Mouse (Mus musculus) hindlimb bud, embryonic 11.5 days (tissue): Measurements from ENCODE around the gene Wsb2.
"Not testable (repeated sequence)": the region's sequence is repeated elsewhere in the genome, so short reads cannot be mapped to it uniquely, and the experiment has no call there.

Experiments used
- DNase-seq: peaks from one replicate; pipeline ENCODE4 v3.0.0-alpha.2; 2012; ENCODE audit warnings: low read depth, low spot score; ENCODE audit errors: extremely low spot score

Wsb2 gene

DNA sequence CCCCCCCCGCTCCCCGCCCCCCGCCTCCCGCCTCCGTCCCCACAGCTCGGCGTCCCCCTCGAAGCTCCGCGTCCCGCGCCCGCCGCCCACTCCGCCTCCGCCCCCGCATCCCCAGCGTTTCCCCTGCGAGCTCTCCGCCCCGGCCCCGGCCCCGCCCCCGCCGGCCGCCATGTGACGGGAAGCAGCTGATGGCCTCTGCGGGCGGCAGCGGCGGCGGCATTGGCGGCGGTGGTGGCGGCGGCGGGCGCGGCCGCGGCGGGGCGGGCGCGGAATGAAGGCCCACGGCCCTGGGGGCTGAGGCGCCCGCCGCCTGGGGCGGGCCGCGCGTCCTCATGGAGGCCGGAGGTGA lies at the start of gene Wsb2:
Gene Wsb2, plus strand, starts transcription at position 176 of the 349 bp plus-strand sequence.
- DNase-seq, result no peak

DNA sequence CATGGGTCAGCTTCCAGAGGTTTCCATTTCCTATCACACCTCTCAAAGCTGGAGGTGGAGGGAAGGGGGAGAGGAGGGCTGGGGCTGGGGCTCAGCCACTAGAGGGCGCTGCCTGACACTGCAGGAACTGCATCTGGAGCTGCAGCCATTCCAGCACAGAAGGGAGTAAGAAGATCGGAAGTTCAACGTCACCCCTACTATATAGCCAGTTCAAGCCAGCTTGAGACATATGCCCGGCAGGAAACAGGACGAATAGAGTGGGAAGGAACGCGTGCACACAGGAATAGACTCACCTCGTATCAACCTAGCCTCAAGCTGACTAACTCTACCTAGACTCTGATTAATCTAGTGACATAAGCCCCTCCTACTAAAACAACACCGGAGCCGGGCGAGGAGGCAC lies 49.4 kb upstream of the Wsb2 start:
- DNase-seq, result no peak

DNA sequence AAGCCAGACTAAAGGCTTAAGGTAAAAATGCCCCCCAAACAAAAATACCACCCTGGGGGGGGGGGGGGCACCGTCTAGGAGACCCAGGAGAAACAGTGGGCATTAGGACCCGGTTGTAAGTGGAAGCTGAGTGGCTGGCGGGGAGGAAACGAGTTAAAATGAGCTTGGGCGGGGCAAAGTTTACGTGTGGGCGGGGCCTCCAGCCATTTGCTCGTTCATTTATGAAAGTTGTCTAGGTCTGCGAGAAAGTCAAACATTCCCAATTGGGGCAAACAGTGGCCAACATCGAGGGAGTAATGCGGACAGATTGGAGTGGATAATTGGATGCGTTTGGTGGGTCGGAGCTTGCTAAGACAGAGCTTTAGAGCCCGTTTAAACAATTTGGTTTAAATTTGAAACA lies 43.7 kb upstream of the Wsb2 start:
- no peak for DNase-seq

DNA sequence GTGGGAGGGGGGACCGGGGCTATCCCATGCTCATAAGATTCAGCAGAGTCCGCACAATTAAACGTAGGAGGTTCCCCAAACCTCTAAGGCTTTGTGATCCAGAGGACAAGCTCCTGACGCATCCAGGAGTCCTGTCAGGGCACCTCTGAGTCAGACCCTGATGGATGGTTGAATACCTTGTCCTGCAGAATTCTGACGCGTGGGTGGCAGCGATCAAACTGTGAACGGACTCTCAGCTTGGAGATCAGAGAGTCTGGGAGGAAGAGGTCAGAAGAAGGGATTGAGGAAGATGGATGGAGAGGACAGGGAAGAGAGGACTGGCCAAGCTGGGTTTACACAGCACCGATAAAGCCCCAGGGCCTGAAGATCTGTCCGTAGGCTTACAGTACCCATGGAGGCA lies 43.2 kb upstream of the Wsb2 start:
- no peak for DNase-seq

DNA sequence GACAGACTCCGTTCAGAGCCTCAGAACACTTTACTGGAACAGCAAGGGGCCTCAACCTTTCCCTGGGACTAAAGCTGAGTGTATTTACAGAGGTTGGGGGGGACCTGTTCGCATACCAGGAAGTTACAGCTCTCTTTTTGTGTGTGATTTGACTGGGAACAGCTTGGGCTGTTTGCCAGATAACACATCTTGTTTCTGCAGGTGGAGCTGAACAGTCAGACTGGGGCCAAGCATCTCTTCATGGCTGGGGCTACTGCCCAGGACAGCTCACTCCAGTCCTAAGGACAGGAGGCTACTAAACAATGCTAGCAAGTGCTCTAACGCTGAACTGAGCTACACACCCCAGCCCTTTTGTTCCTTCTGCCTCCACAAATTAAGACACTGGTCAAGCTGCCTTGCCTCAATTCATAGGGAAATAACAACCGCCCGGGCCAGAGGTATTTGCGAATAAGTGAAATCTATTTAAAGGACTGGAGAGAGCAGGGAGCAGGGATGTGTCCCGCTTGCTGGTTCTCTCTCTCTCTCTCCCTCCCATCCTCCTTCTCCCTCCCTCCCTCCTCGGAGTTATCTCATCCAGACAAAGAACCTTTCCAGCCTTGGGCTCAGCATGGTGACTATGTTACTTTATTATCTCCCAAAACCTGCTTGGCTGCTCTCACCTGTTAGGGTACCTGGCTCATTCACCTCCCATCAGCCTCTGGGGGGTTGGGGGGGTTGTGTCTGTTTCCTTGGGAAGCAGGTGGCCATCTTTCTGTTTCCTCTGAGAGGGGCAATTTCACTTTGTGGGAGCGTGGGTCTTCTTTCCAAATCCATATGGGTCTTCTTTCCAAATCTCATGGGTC lies 42.3 kb upstream of the Wsb2 start:
- no peak for DNase-seq

DNA sequence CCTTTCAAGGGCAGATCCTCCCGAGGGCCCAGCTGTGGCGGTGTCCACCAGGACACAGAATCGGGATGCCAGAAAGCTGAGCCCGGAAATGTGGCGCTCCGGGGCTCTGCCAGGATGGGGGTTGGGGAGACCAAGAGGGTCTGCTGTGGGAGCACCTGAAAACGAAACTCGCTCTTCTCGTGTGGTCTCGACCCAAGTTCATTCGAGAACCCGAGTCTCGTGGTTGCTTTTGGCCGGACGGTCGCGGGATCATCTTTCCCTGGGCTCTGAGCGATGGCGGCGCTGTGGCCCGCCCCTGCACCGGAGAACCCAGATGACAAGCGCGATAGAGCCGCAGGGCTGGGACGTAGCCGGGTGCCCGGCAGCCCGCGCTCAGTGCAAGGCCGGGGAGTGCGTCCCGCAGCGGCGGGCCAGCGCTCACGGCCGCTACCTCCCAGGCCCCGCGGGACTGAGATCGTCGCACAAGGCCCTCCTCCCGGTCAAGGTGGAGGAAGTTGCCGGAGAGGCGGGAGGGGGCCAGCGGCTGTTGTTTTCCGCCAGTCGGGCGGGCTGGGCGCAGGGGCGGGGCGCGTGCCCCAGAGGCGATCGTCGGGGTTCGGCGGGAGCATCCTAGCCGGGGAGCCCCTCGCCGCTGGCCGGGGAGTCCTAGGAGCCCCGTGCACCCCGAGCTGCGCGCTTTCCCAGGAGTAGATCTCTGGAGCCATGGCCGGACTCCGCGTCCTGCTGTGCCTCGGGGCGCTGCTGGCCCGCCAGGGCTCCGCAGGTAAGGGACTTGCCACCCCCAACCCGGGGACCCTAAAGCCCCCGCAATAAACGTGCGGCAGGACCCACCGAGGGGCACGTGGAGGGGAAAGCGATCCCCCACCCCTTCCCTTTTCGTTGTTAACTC lies 38.1 kb upstream of the Wsb2 start, which contains the start of gene Vsig10:
Gene Vsig10, plus strand, starts transcription at position 343 of the 889 bp plus-strand sequence.
- no peak for DNase-seq

DNA sequence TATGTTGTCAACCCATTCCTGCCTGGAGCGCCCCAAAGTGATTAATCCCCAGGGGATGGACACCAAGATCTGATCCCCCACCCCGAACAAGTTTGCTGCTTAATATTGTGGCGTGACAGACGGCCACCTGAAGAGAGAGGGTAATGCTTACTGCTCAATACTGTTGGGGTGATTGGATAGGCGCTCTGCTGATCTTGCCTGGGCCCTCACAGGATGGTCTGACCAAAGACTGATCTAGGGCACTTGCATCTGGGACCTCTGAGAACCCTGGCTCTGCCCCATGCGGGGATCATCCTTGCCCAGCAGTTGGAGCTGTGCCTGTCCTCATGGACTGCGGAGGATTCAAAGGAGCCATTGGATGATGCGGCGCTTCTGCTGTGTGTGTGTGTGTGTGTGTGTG lies 33.4 kb upstream of the Wsb2 start:
- no peak for DNase-seq

DNA sequence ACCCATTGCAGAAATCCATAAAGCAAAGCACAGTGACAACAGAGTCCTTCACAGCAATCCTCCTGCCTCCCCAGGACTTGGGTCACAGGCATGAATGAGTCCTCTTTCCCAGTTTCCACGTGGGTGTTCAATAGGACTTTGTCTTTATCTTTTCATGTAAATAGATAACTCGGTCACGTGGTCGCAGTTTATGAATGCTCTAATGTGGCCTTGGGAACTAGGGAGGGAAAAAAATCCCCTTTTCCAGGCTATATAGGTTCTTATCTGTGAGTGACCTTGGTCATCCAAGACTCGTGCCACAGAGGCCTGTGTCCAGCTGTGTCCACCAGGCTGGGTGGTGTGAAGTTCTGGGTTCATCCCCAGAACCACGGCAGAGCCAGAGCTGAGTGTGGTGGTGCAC lies 30.7 kb upstream of the Wsb2 start:
- no peak for DNase-seq

DNA sequence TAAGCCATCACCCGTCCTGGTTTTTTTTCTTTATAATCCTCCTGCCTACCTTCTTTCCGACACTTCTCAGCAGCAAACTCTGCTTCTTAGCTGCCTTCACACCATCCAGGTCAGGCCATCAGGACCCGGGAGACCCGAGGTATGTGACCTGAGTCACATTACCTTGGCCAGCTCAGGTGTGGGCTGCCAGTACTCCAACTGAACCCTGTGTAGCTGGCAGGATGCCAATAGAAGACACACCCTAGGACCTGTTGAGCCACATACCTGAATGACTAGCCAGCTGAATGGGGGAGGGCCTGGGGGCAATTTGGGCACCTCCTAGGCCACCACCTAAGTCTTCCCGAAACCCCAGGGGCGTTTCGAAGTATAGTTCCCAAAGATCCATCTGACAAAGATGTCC lies 26.6 kb upstream of the Wsb2 start:
- no peak for DNase-seq

DNA sequence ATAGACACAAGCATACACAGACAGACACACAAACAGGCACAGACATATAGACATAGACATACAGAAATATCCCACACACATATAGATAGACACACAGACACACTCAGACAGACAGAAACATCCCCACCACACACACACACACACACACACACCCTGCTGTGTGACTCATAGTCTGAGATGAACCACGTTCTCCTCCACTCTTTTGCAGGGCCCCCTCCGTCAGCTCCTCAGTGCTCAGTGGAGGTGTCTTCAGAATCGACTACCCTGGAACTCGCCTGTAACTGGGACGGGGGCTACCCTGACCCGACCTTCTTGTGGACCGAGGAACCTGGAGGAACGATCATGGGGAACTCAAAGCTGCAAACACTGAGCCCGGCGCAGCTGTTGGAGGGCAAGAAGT lies 19.1 kb upstream of the Wsb2 start:
- no peak for DNase-seq

DNA sequence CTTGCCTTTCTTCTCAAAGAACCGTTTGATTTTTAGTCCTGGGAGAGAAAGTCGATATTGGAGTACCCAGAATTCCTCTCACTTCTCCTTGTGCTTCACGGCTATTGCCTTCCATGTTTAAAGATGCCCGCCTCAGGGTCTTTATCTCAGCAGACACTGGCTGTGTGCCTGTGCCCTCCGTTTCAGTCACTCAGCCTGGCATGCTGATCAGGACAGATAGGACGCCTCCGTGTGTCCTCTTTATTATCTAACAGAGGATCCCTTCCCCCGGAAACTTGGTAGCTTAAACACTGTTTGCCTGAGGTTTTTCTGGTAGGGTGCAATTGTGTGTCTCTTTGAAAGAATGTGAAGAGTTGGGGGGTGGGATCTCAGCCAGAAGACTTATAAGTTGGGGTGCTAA lies 18.6 kb upstream of the Wsb2 start:
- no peak for DNase-seq

DNA sequence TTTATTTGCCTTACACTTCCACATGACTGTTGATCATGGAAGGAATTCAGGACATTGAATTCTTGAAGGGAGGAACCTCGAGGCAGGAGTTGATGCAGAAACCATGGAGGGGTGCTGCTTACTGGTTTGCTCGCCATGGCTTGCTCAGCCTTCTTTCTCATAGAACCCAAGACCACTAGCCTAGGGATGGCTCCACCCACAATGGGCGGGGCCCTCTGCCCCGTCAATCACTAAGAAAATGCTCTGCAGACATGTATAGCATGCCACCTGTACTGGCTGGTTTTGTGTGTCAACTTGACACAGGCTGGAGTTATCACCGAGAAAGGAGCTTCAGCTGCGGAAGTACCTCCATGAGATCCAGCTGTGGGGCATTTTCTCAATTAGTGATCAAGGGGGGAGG lies 17.0 kb upstream of the Wsb2 start:
- DNase-seq, result no peak

DNA sequence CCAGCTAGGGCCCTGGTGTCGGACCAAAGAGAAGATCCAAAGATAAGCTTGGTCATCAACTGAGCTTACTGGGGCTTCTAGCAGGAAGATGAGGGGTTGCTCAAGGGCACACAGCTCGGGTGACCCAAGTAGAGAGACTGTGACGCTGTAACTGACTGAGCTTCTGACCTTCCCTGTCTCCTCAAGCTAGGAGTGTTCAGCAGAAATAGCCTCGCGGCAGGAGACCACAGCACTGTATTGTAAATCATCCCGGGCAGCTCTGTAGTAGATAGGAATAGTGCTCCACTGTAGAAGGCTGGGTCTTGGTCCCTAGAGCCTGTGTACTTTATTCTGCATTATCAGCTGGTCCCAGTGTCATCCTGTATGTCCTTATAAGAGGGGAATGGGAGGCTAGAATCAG lies 15.2 kb upstream of the Wsb2 start:
- DNase-seq, result no peak

DNA sequence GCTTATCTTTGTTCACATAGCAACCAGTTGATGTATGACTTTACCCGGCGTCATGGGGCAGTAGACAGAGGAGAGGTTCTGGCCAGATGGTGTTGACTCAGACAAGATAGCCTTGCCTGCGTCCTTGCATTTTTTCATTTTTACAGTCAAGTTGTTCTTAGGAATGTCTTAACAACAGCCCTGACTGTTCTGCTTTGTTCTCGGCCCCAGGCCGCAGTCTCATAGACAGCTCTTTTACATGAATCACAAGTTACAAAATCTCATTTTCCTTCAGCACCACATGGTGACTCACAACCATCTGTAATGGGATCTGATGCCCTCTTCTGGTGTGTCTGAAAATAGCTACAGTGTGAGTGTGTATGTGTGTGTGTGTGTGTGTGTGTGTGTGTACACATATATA lies 12.6 kb upstream of the Wsb2 start:
- DNase-seq, result not testable (repeated sequence)

DNA sequence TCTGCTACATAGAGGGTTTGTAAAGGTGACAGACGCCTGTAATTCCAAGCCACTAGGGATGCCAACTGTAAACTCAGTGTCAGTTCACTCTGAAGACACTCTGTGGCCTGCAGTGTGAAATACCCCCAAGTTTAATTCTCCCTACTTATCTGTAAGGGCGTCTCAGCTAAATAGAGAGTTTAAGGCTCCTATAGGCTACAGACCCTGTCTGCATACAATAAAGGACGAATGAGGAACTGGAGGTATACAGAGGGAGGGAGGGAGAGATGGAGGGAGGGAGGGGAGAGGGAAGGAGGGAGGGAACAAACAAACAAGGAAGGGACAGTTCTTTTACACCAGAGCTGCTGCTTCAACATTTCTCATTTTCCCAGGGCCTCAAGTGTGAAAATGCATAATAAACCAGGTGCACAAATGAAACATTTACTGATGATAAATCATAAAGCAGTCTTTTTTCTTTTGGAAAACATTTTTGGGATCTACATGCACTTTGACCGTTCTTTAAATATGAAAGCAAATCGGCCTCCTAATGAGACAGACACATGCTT lies 11.6 kb upstream of the Wsb2 start:
- DNase-seq, result no peak

DNA sequence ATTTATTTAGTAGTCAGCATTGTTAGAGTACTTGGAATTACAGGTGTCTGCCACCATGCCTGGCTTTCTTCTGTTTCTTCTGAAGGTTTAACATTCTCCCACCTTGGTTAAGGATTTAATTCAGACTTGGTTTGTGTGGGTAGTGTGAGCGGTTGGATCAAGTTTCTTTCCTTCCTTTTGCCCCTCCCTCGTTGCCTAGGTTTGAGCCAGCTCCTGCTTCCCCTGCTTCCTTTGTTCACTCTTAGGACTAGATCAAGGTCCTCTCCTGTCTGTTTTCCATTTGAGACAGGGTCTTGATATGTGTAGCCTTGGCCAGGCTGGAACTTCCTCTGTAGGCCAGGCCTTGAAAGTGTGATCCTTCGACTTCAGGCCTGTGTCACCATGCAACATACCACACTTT lies 10.8 kb upstream of the Wsb2 start:
- DNase-seq, result no peak

DNA sequence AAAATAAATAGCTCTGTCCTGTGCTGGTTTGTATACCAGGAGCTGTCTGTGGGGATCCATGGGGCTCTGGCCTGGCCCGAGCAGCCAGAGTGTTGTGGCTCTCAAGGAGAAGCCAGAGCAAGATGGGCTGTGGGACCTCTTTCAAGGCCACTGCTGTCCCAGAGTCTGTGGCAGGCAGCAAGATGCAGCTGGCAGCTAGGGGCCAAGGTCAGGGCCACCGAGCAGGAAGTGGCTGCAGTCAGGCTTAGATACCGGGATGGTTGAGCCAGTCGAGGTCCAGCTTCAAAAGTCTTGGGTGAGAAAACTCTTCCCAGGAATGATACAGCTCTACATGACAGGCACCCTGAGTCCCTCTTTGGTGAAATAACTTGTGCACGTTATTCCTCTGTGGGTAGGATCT lies 10.1 kb upstream of the Wsb2 start:
- DNase-seq, result no peak

DNA sequence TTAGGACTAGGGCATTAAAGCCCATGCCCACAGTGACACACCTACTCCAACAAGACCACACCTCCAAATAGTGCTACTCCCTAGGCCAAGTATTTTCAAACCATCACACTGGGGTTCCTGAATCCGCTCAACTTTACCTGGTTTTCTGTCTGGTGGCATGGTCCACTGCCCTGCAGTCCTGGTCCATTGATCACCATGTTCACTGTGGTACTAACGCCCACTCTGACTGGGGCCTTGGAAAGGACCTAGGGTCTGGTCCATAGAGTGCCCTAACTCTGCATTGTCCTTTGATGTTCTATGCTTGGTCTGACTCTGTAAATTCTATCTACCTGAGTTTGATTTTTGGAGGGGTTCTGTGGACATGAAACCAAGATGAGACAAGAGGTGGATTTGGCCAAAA lies 9.3 kb upstream of the Wsb2 start:
- DNase-seq, result no peak

DNA sequence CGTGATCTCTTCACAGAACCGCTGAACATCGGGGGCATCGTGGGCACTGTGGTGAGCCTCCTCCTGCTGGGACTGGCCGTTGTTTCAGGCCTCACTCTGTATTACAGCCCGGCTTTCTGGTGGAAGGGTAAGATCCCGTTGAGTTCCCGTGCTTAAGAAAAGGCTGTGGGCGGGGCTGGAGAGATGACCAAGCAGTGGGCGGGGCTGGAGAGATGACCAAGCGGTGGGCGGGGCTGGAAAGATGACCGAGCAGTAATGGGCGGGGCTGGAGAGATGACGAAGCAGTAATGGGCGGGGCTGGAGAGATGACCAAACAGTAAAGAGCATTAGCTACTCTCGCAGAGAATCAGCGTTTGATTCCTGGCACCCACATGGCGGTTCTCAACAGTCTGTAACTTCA lies 8.8 kb upstream of the Wsb2 start:
- no peak for DNase-seq

DNA sequence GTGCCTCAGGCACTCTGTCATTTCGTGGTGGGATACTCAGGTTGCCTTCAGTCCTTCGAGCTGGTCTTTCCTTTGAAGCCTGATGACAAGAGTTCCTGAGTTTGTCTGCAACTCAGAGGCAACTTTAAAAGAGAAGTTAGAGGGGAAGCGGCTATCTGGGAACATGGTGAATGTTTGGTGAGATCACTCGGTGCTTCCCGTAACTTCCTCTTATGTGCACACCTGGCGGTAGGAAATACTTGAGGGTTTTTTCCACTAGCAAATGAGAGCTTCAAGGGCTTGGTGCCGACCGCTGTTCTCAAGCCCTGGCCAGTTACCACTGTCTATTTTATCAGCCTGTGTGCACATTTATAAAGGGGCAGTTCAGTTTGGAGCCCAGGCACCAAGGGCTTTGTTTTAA lies 3.0 kb upstream of the Wsb2 start:
- DNase-seq, result no peak

DNA sequence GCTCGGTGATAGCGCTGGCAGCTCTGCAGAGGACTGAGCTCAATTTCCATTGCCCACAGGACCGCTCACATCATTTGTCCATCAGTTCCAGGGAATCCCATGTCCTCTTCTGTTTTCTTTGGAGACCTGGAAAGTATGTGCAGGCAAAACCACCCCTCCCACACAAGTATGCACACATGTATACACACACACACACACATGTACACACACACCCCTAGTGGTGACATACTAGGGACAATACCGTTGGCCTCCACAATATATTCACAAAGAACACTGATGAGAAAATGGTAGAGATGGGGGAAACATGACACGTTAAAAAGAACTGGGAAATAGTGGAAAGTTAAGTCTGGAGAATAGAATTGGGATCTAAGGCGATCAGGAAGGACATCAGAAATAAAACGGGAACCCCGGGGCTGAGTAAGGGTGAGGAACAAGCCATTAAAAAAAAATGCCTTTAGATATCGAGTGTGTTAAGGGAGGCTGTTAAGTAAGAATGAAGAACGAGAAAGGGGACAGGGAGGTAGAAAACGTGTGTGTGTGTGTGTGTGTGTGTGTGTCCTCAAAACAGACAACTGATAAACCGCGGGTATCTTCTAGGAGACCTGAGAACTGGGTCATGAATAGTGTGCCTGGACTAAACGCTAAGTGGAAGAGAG lies 1.3 kb upstream of the Wsb2 start:
- DNase-seq, result no peak
